Mouse (Mus musculus) v-Abl transformed pro-B cells (cell line): Measurements from ENCODE around the gene Aff3.

ENCODE experiments used
- in situ Hi-C, 2 experiments: fragments of 400-800 bp; cut with MboI; formaldehyde crosslinking; loops; one replicate each; pipeline ENCODE4 v1.15.1; 2025; ENCODE audit not compliant: unreplicated experiment in 2 of 2

Aff3 gene

GRCm38 (mm10) chr1:38298291-38298690, 366.5 kb downstream of the Aff3 start:
- in situ Hi-C loops: no loop called here

- in situ Hi-C loops: no loop called here
Measured at GRCm38 (mm10) chr1:38294906-38295305, 369.8 kb downstream of the Aff3 start.

- in situ Hi-C loops: no loop called here
Measured at GRCm38 (mm10) chr1:38294336-38294695, 370.4 kb downstream of the Aff3 start.

GRCm38 (mm10) chr1:38293671-38294335, 371.0 kb downstream of the Aff3 start:
- in situ Hi-C loops: no loop called here

- in situ Hi-C loops: no loop called here
Measured at GRCm38 (mm10) chr1:38292851-38293250, 371.9 kb downstream of the Aff3 start.

- in situ Hi-C loops: no loop called here
Measured at GRCm38 (mm10) chr1:38291915-38292314, 372.8 kb downstream of the Aff3 start.

- in situ Hi-C loops: no loop called here
Measured at GRCm38 (mm10) chr1:38291497-38291896, 373.3 kb downstream of the Aff3 start.

- in situ Hi-C loops: no loop called here
Measured at GRCm38 (mm10) chr1:38290881-38291280, 373.9 kb downstream of the Aff3 start.

GRCm38 (mm10) chr1:38289891-38290290, 374.9 kb downstream of the Aff3 start:
- in situ Hi-C loops: no loop called here

GRCm38 (mm10) chr1:38288716-38289115, 376.0 kb downstream of the Aff3 start:
- in situ Hi-C loops: no loop called here

- in situ Hi-C loops: no loop called here
Measured at GRCm38 (mm10) chr1:38286551-38286950, 378.2 kb downstream of the Aff3 start.

- in situ Hi-C loops: no loop called here
Measured at GRCm38 (mm10) chr1:38280549-38280948, 384.2 kb downstream of the Aff3 start.

- in situ Hi-C loops: no loop called here
Measured at GRCm38 (mm10) chr1:38271312-38271711, 393.4 kb downstream of the Aff3 start.

GRCm38 (mm10) chr1:38268246-38269042, 396.3 kb downstream of the Aff3 start:
- in situ Hi-C loops: no loop called here

GRCm38 (mm10) chr1:38263251-38263650, 401.5 kb downstream of the Aff3 start:
- in situ Hi-C loops: no loop called here

GRCm38 (mm10) chr1:38262362-38263154, 402.2 kb downstream of the Aff3 start:
- in situ Hi-C loops: no loop called here

GRCm38 (mm10) chr1:38261076-38261475, 403.7 kb downstream of the Aff3 start:
- in situ Hi-C loops: no loop called here

GRCm38 (mm10) chr1:38259541-38260338, 405.0 kb downstream of the Aff3 start:
- in situ Hi-C loops: no loop called here

GRCm38 (mm10) chr1:38254426-38254825, 410.3 kb downstream of the Aff3 start:
- in situ Hi-C loops: loop anchor here (5.0 kb wide), 2 partner anchors 67 to 518 kb away; no protein-coding TSS in a partner anchor

- in situ Hi-C loops: loop anchor here (5.0 kb wide), 2 partner anchors 65 to 520 kb away; no protein-coding TSS in a partner anchor
Measured at GRCm38 (mm10) chr1:38252766-38253079, 412.0 kb downstream of the Aff3 start.
